Mouse (Mus musculus): ENCODE data around the gene Nthl1.

The Nthl1 gene

DNA sequence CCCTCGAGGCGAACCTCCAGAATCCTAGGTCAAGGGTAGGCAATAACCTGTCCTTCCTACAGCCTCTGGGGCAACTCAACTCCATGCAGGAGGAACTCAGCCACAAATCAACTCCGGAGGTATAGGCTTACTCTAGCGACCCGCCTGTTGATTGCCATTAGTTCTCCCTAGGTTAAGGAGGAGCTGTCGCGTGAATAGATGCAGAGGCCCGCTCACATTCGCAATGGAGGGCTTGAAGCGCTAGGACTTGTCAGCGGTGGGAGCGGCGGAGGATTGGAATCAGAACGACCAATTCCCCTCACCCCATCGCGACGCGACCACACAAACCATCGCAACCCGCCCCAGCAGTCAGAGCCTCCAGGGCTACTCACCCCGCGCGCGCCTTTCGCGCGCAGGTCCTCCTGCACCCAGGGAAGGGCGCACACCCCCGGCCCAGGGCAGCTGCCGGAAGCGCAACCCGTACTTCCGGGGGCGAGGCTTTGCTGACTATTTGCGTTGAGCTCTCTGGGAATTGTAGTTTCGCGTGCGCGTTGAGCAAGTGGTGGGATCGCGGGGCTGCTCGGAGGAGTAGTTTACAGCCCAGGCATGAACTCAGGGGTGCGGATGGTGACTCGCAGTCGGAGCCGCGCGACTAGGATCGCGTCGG, at the start of gene Nthl1, which contains the start of gene Tsc2:
Gene Nthl1 (plus strand): TSS at position 514 of the 646 bp plus-strand sequence.
Gene Tsc2 (minus strand): TSS at position 464 of the 646 bp plus-strand sequence.
- DNase-seq: peak; percentile 99

DNA sequence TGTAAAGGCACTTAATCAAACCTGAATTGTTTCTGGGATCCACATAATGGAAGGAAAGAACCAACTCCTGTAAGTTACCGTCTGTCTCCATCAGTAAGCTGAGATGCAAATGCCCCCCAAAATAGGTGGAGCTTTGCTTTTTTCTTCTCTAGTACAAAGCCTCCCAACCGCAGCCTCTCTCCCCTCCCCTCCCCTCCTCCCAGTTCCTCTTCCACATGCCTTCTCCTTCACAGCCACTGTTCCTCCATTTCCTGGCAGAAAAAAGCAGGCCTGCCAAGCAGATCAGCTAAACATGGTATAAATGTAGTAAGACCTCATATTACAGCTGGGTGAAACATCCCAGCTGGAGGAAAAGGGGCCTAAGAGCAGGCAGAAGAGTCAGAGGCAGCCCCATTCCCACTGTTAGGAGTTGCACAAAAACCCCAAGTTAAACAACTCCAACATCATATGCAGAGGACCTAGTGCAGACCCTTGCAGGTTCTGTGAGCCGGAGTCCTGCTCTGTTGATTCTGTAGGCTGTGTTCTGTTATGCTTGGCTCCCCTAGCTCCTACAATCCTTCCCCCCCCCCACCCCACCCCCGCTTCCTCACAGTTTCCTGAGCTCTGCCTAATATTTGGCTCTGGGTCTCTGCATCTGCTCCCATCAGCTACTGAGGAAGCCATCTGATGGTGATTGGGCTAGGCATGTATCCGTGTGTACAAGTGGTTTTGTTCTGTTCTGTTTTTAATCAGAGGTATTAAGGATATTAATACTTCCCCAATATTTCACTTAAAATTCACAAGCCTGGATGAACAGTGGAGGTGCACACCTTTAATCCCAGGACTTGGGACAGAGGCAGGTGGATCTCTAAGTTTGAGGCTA, 48.6 kb upstream of the Nthl1 start:
- DNase-seq: peak; percentile 95

DNA sequence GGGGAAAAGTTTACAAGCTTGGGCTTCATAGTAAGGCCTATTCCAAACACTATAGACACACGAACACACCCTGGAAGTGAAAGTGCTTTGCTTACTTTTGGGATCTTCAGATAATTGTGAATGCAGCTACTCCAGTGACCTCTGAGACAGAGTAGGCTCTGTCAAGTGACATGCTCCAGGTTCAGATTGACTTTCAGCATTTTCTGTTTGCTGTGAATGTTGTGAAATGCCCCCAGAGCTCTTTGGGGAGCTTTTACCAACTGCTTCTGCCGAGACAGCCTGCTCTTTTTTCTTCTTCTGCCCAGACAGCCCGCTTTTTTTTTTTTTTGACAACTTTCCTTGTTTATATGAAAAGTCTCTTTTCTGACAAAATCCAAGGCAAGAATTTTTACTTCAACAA, 48.0 kb upstream of the Nthl1 start:
- no peak for DNase-seq

DNA sequence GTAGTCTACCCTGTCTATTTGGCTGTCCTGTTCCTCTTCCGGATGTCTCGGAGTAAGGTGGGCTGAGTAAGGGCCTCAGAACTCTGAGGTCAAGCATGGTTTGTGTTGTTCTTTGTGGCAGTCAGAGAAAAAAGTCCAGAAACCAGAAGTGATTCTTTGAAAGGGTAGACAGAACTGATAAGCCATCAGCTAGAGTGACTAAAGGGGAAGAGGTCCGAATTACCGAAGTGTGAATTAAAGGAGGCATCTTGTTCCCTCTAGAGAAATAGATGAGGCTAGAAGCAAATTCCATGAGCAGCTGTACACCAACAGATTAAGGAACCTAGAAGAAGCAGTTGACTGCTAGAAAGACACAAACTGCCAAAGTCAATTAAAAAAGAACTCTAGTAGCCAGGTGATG, 45.9 kb upstream of the Nthl1 start:
- no peak for DNase-seq

DNA sequence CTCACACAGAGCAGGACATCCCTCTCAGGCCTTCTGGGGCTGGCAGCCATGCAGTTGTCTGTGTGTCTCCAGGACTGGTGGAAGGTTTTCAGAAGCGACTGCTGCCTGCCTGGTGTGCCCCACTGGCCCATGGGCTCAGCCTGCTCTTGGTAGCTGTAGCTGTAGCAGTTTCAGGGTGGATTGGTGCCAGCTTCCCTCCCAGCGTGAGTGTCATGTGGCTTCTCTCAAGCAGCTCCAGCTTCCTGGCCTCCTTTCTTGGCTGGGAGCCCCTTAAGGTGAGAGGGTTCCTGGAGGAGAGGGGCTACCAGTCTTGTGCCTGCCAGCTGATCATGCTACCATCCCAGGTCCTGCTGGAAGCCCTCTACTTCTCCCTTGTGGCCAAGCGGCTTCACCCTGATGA, 41.5 kb upstream of the Nthl1 start:
- peak; percentile 94 for DNase-seq

DNA sequence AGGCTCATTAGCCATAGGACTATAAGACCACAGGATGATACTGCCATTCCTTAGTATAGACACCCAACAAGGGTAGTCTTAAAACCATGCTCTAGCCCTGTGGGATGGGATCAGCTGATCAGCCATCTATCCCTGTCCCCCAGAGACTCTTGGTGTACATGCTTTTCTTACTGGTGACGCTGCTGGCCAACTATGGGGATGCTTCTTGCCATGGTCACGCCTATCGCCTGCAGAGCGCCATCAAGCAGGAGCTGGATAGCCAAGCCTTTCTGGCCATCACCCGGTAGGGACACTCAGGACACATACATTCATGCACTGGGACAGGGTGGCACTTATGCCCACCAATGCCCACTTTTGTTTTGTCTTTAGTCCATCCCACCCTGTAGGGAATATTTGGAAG, 40.8 kb upstream of the Nthl1 start:
- peak; percentile 91 for DNase-seq

DNA sequence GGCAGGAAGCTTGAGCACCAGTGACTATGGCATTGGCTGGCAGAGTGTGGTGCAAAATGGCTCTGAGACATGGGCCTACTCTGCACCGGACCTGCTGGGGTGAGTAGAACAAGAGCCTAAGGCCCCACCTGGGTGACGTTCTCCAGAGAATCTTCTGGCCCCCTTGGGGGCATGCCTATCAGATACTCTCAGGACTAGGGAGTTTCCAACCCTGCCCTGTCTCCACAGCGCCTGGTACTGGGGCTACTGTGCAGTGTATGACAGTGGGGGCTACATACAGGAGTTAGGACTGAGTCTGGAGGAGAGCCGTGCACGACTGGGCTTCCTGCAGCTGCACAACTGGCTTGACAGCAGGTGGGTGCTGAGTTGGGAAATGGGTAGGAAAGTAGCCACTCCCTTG, 39.2 kb upstream of the Nthl1 start:
- peak; percentile 90 for DNase-seq

DNA sequence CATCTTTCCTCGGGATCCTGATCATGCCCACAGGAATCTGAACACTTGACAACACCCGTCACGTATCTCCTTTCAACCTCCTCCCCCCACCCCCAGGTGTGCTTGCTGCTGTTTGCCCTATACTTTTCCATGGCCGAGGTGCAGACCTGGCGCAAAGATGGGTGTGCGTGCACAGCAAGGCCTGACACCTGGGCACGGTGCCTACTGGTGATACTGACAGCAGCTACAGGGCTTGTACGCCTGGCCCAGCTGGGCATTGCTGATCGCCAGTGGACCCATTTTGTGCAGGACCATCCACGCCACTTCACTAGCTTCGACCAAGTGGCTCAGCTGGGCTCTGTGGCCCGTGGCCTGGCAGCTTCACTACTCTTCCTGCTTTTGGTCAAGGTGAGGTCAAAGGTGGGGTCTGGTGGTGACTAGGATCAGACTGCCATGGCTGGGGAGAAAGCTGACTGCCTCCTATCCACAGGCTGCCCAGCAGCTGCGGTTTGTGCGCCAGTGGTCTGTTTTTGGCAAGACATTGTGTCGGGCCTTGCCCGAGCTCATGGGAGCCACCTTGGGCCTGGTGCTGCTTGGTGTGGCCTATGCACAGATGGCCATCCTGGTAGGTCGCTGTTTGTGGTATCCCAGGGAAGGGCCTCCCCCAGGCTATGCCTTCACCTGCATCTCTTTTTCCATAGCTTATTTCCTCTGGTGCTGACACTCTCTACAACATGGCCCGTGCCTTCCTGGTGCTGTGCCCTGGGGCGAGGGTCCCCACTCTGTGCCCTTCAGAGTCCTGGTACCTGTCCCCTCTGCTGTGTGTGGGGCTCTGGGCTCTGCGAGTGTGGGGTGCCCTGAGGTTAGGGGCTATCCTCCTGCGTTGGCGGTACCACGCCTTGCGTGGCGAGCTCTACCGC, 38.2 kb upstream of the Nthl1 start:
- peak; percentile 92 for DNase-seq

DNA sequence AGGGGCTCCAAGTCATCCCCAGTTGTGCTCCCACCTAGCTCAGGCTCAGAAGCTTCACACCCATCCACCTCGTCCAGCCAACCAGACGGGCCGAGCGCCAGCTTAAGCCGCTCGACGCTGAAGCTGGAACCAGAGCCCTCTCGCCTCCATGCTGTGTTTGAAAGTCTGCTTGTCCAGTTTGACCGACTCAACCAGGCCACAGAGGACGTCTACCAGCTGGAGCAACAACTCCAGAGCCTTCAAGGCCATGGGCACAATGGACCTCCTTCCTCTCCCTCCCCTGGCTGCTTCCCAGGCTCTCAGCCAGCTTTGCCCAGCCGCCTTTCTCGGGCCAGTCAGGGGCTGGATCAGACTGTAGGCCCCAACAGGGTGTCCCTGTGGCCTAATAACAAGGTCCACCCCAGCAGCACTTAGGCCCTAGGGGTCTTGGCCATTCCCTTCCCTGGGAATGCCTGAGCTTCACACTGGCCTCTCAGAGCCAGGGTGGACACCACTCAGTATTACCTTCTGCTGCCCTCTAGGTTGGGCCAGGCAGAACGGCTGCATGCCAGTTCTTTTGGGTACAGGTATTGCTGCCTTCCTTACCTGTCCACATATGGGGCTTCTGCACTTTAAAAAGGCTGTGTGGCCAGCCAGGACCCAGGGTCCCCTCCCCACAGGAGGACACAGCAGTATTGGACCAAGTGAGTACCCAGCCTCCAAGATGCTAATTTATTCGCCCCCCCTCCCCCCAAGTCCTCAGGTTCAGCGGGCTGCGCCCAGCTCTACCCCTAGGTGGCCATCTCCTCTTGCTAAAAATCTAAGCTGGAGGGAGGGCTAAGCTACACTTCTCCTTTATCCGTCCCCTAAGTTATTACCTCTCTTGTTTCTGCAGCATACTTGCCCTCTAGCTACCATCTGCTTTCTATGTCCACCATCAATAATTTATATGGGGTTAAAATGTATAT, 37.1 kb upstream of the Nthl1 start:
- DNase-seq: peak; percentile 92

DNA sequence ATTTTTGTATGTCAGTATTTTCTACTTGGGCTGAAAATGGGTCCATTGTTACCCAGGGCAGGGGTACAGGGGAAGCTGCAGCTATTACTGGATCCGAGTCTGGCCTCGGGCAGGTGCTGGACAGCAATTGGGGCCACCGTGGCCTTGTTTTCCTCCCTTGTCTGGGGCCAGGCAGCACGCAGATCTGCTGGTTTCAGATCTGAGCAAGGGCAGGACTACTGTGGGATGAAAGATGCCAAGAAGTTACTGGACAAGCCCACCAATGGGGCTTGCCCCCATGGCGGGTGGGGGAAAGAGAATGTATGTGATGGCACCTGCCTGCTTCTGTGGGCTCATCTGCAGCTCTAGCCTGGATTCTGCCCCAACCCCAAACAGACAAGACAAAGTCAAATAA, 36.4 kb upstream of the Nthl1 start:
- DNase-seq: peak; percentile 92

DNA sequence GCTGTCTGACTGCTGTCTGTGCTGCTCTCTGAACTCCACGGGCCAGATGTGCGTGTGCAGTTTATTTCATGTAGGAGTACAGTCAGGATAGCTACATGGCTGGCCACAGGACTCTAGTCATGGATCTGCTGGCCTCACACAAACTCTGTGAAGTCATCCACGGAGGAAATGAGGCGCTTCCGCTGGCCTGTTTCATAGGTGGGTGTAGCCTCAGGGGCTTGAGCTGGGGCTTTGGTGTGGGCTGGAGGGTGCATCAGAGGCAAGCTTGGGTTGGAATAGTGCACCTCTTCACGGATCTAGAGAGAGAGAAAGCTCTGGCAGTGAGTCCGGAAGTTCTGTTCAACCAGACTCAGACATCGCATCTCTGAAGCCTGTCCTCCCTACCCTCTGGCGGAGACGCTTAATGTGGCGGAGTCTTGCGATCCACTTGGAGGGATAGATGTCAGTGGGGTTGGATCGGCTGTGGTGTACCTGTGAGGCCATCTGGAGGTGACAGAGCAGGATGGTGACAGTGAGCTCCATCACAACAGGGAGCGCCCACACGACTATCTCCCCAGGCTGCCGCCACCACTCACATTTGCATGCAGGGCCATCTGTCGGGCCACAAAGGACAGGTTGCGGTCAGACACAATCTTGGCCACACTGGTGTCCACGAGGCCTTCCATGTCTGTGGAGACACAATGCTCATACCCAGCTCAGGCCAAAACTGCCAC, 35.9 kb upstream of the Nthl1 start:
- peak; percentile 93 for DNase-seq

DNA sequence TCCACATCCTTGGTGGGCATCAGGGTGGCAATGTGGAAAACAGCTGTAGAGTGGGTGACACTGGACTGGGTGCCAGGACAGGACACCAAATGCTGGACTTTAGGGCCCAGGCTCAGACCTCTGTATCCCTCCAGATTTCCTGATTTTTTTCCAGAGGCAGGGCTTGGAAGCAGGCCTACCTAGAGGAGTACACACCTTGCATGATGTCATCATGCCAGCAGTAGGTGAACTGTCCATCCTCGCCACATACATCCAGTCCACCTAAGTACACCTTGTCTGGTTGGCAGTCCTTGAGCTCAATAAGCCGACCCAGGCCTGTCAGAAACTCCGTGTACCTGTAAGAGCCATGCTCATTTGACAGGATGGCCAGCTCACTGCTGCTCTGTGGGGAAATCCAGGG, 34.5 kb upstream of the Nthl1 start:
- DNase-seq: no peak

DNA sequence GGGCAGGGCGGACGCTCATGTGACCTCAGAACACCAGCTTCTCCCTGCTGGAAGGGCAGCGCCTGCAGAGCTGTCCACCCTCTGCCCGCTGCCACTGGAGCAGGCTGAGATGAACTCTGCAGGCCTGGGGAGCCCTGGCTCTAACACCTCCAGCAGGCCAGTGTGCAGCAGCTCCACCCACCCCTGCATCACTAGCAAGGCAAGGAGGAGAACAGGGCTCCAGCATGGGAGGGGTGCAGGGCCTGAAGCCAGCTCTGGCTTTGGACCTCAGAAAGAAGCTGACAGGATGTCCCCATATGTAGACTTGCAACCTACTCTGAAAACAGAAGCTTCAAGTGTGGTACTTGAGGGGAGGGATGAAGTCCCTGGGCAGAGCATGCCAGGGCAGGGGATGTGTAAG, 32.0 kb upstream of the Nthl1 start:
- DNase-seq: peak; percentile 92

DNA sequence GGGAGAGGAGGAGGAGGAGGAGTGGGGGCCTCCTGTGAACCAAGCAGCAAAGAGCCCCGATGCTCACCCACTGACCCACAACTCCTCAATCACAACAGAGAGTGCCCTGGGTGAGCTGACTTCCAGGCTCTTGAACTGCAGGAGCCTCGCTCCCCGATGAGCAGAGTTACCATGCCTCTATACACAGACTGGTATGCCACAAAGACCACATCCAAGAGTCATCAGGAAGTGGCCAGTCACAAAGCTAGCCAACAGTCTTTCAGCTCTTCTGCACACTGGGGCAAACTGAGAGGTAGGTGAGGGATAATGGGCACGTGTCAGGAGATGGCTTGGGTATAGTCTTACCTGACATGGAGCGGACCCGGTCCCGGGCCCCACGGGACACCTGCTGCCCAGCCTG, 28.5 kb upstream of the Nthl1 start:
- no peak for DNase-seq

DNA sequence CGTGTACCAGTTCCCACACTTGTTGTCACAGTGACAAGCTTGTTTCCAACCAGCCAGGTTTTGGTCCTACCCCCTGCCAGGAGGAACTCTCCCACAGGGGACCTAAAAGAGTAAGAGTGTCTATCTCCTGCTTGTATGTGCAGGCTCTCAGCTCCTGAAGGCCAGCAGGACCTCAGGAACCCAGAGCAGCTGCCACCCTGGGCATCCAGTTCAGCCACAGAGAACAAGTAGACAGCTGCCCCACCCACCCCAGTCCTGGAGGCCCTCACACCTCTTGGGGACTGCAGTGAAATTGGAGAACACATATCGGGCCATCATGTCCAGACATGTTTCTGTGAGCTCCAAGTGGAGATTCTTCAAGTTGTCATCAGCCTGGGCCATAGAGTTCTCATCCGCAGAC, 27.9 kb upstream of the Nthl1 start:
- no peak for DNase-seq

DNA sequence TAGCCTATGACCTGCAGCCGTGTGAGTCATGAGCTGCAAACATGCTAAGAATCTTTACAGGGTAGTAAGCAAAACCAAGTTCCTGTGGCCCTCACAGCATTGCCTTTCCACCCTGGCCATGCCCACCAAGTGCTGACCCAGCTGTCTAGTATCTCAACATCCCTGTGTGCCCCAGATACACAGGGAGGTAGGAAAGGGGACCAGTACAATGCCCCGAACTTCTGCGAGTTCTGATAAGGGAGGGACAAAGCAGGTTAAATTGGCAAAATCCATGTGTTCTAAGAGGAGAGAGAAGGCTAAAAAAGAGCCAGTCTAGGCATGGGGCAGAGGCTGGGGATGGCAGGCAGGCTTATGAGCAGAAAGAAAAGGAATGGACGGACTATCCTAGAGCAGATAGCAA, 24.1 kb upstream of the Nthl1 start:
- no peak for DNase-seq

DNA sequence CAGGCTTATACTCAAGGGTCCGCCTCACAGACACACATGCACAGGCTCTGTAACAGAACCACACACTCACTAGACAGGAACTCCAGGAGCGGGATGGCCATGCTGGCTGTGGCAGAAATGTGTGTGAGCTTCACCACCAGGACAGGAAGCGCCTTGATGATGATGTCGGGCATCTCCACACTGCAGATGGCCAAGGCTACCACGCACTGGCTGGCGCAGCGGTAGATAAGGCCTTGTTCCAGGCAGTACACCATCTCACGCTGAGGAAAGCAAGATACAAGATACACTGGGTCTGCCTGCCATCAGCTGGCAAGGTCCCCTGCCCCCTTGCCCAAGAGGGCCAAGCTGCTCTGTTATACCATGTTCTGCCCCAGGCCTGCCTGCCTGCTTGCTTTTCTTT, 23.6 kb upstream of the Nthl1 start:
- DNase-seq: no peak

DNA sequence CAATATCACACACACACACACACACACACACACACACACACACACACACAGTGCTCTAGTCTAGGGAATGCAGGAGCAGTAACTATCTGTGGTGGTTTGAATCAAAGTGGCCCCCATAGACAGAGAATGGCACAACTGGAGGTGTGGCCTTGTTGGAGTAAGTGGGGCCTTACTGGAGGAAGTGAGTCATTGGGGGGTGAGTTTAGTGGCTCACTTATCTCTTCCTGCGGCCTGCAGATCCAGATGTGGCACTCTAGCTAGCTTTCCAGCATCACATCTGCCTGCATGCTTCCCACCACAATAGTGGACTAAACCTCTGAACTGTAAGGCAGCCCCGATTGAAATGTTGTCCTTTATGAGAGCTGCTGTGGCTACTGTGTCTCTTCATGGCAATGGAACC, 21.8 kb upstream of the Nthl1 start:
- DNase-seq: no peak

DNA sequence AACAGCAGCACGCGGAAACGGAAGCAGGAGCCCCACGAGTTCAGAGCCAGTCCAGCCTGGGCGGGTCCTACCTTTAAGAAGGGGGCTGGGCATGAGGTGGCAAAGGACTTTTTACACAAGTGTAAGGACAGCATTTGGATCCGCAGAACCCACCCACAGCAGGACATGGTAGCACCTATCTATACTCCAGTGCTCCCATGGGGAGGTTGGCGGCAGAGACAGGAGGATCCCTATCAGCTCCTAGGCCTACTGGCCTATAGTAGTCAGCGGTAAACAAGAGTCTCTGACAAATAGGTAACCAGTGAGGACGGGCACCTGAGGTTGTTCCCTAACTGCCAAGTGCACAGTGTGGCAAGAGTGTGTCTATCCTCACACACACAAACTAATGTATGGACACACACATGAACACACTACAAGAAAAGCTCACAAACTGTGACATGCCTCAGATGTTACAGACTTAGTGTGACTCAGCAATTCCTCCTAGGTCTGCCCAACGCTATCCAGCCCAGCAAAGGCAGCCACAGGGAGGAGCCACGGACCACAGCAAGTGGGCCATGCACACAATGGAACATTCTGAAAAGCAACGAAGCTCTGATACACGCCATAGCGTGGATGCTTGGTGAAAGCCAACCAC, 14.8 kb upstream of the Nthl1 start:
- DNase-seq: no peak

DNA sequence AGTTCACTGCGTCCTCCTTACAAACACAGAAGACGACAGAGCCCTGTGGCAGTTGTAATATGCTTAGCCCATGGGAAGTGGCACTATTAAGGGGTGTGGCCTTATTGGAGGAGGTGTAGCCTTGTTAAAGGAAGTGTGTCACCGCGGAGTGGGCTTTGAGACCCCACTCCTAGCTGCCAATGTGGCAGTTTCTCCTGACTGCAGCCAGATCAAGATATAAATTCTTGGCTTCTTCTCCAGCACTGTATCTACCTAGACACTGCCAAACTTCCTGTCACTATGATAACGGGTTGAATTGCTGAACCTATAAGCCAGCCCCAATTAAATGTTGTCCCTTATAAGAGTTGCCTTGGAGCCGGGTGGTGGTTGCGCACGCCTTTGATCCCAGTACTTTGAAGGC, 7.0 kb upstream of the Nthl1 start:
- no peak for DNase-seq

DNA sequence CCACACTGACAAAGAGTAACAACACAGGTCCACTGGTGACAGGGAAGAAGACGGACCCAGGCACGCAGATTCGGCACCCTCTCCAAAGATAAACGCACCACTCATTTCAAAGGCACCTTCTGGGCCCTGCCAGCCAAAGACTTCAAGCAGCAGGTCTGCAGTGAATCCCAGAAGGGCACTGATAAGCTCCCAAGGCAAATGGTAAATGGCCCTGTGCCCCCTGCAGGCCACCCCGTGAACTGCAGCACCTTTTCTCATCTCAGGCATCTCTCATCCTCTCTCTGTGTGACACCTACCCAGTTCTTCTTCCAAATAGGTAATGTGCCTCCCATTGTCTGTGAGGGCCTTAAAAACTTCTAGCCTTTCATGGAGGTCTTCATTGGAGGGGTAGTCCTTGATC, 3.8 kb upstream of the Nthl1 start:
- DNase-seq: peak; percentile 94
